Mouse (Mus musculus) C2C12 (cell line): ENCODE data around the gene Numa1.

Source experiments
- CEBPB ChIP-seq: IDR thresholded peaks from one replicate; pipeline ENCODE4 v1.6.1; 2011; ENCODE audit warnings: low read depth, mild to moderate bottlenecking, control low read depth, moderate library complexity
- CTCF ChIP-seq: IDR thresholded peaks from one replicate; pipeline ENCODE4 v1.5.1; 2011; ENCODE audit not compliant: control insufficient read depth, insufficient read depth, insufficient read length
- MAX ChIP-seq: IDR thresholded peaks from one replicate; pipeline ENCODE4 v1.6.1; 2011; ENCODE audit warnings: mild to moderate bottlenecking, control low read depth
- MYOD1 ChIP-seq: IDR thresholded peaks from one replicate; pipeline ENCODE4 v1.6.1; 2011; ENCODE audit warnings: low read depth; ENCODE audit not compliant: control insufficient read depth, insufficient read length
- USF1 ChIP-seq: IDR thresholded peaks from one replicate; pipeline ENCODE4 v1.6.1; 2011; ENCODE audit warnings: low read depth, mild to moderate bottlenecking, control low read depth, moderate library complexity

DNA sequence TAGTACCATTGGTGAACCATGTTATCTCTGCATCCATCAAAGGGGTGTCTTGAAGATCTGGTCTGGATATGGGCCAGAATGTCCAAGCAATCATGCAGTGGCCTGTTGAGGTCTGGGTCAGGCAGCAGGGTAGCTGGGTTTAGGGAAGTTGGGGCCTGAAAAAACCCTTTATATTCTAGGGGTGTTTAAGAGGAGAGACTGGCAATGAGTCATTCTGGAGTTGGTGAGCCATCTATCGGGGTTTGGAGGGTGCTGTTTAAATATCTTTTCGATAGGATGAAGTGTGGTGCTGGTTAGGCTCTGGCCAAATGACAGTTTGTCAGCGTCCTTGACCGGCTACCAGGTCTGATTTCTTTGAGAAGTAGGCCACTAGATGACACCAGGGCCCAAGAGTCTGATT, 2.0 kb downstream of the Numa1 start:
- no peak for TF ChIP-seq CTCF
- no peak for TF ChIP-seq USF1
- TF ChIP-seq MAX: no peak
- no peak for TF ChIP-seq CEBPB
- no peak for TF ChIP-seq MYOD1
